Mouse (Mus musculus) forebrain, embryonic 14.5 days (tissue): ENCODE measurements at regions not wholly inside any gene's neighbourhood (a gene's known extent, or its start where the extent isn't known, plus 50 kb on each side); places are given as distances from the start of the nearest gene placed in this dataset.
A peak's percentile ranks its signal among the peaks of the same experiment; 100 is the strongest.

Experiments used
- ATAC-seq: fragments of 200-750 bp; cut with Nextera tagmentation; 2 replicates; pipeline ENCODE4 v1.8.0; 2017; ENCODE audit warnings: mild to moderate bottlenecking, moderate library complexity
- DNase-seq: peaks from one replicate; pipeline ENCODE4 v3.0.0-alpha.2; 2015; ENCODE audit warnings: low spot score
- H3K27ac ChIP-seq: fragments of 300-500 bp; sonication (generic); 2 replicates; pipeline ENCODE4 v1.5.1; 2014; ENCODE audit warnings: low read depth, mild to moderate bottlenecking, control low read depth, low read length, moderate library complexity
- H3K27me3 ChIP-seq: fragments of 300-500 bp; sonication (generic); replicated peaks from 2 replicates; pipeline ENCODE4 v1.6.1; 2014; ENCODE audit warnings: low read length, control low read depth, mixed read lengths; ENCODE audit not compliant: control insufficient read depth, insufficient read depth
- H3K36me3 ChIP-seq: fragments of 300-500 bp; sonication (generic); 2 replicates; pipeline ENCODE4 v1.6.1; 2014; ENCODE audit warnings: low read length, control low read depth; ENCODE audit not compliant: control insufficient read depth, insufficient read depth
- H3K4me1 ChIP-seq: fragments of 300-500 bp; sonication (generic); 2 replicates; pipeline ENCODE4 v1.6.1; 2014; ENCODE audit warnings: antibody characterized with exemption, low read length, control low read depth; ENCODE audit not compliant: control insufficient read depth, insufficient read depth
- H3K4me2 ChIP-seq: fragments of 300-500 bp; sonication (generic); 2 replicates; pipeline ENCODE4 v1.6.1; 2014; ENCODE audit warnings: mild to moderate bottlenecking, control low read depth, low read length
- H3K4me3 ChIP-seq: fragments of 300-500 bp; sonication (generic); 2 replicates; pipeline ENCODE4 v1.5.1; 2014; ENCODE audit warnings: low read depth, low read length, control low read depth
- H3K9ac ChIP-seq: fragments of 300-500 bp; sonication (generic); 2 replicates; pipeline ENCODE4 v1.6.1; 2014; ENCODE audit warnings: mild to moderate bottlenecking, low read length, control low read depth, moderate library complexity
- H3K9me3 ChIP-seq: fragments of 300-500 bp; sonication (generic); replicated peaks from 2 replicates; pipeline ENCODE4 v1.6.1; 2016; ENCODE audit warnings: low read length, control low read depth, mixed read lengths; ENCODE audit not compliant: control insufficient read depth
- WGBS: fragments of 180-500 bp; shearing (Covaris S2); extraction: QIAGEN DNeasy Blood & Tissue Kit; methylation state at CpG from one replicate; pipeline ENCODE4 v1.1.7; 2014; 5-methylcytosine and 5-hydroxymethylcytosine counted together

DNA sequence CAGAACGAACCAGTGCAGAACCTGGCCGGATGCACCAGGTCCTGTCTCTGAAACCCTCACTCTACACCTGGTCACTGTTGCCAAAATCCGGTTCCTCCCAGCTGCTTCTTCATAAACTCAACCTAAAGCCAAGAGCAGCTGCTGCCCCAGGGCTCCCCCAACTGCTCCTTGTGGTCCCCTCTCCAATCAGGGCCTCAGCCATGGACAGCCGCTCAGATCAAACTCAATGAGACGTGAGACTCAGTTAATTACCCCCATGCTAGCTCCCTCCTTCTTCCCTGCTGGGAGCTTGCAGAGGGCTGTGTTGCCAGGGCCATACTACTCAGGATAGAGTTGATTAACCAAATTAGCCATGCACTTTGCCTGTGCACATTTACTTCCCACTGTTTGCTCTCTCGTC is 240.8 kb upstream of the Pard3b start:
- WGBS, result 35% methylated on average over 6 of the region's 6 CpGs
- no peak for DNase-seq

DNA sequence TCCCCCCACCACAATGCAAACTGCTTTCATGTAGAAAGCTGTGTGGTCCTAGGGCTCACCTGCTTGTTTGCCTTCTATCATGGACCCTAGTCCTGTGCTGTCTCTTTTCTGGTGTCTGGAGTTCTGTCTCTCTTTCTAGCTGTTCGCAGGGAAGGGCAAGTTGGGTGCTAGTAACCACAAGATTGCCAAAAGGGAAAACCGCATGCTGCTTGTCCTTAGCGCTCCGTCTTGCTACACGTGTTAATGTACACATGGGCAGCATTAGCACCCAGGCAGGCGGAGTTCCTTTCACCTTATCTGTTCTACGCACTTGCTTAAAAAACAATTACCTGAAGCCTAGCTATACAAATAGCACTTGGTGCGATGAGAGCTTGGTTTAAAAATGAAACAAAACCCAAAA is 236.3 kb upstream of the Pard3b start:
- no peaks in the 10 kb centered on the region for H3K36me3 ChIP-seq
- H3K4me1 ChIP-seq, result peaks cover 5% of the 10 kb centered on the region; the same call in 1 of the 2 replicates
- ATAC-seq (no peak), DNase-seq (no peak)
- peak overlapping the region; percentile 31 for H3K4me2 ChIP-seq
- no peak overlapping the region for H3K9ac ChIP-seq
- H3K9me3 ChIP-seq, result no peaks in the 10 kb centered on the region
- H3K4me3 ChIP-seq, result 0 out of 2 replicates have a peak overlapping the region, but pooled peaks have one; percentile 6
- WGBS, result 41% methylated on average over 8 of the region's 8 CpGs
- H3K27me3 ChIP-seq, result no peaks in the 10 kb centered on the region
- H3K27ac ChIP-seq, result no peak overlapping the region

More for the DNA sequence above, 240.8 kb upstream of the Pard3b start:
- Histone ChIP-seq H3K4me1 (peaks cover 5% of the 10 kb centered on the region; the same call in 1 of the 2 replicates), H3K4me3 (no peak overlapping the region), H3K9me3 (no peaks in the 10 kb centered on the region), H3K4me2 (no peak overlapping the region), H3K9ac (no peak overlapping the region), H3K27ac (no peak overlapping the region), H3K36me3 (no peaks in the 10 kb centered on the region), H3K27me3 (no peaks in the 10 kb centered on the region)
- no peak for ATAC-seq

DNA sequence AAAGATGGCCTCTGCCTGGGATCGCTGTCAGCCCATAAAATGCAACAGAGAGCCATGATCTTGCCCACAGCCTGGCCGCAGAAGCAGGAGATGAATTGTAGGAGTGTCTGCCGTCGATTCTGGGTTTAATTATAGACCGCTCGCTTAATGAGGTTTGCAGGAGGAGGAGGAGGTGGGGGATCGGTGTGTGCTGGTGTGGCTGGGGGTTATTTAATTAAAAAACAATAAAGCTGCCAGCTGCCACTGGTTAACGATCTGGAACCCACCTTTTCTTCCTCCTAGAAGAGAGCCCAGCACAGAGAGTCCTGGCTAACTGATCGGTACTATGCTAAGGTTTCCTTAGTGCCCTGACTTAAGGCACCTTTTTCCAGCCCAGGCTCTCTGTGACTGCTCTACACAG is 231.4 kb upstream of the Pard3b start:
- Histone ChIP-seq H3K4me3 (no peak overlapping the region), H3K4me2 (no peak overlapping the region), H3K4me1 (peaks cover 7% of the 10 kb centered on the region; the same call in 1 of the 2 replicates), H3K36me3 (no peaks in the 10 kb centered on the region), H3K27me3 (no peaks in the 10 kb centered on the region), H3K9ac (no peak overlapping the region), H3K9me3 (no peaks in the 10 kb centered on the region), H3K27ac (no peak overlapping the region)
- ATAC-seq, result peak; percentile 48; the same call in 1 of the 2 replicates
- peak; percentile 38 for DNase-seq
- WGBS, result 11% methylated on average over 9 of the region's 9 CpGs

DNA sequence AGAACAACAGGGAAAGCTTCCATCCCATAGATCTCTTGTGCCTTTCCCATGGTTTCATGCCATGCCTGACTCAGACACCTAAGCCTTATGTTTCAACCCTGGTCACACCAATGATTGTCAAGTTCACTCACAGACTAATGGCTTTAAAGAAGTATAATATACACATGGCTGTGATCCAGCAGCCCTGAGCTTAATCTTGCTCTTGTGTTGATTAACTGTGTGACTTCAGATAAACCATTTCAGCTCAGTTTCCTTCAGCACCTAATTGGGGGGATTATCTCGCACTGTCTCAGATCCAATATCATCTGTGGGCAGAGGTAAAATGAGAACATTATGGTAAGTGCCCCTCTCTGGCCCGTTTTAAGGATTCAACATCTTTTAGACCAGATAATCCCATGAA is 223.9 kb upstream of the Pard3b start:
- 23% methylated on average over 2 of the region's 2 CpGs for WGBS
- peaks cover 10% of the 10 kb centered on the region; the same call in 1 of the 2 replicates for H3K4me1 ChIP-seq
- no peak overlapping the region for H3K4me2 ChIP-seq
- no peak overlapping the region for H3K4me3 ChIP-seq
- no peak overlapping the region for H3K9ac ChIP-seq
- H3K27me3 ChIP-seq, result no peaks in the 10 kb centered on the region
- DNase-seq (no peak), ATAC-seq (no peak)
- H3K36me3 ChIP-seq, result no peaks in the 10 kb centered on the region
- H3K9me3 ChIP-seq, result no peaks in the 10 kb centered on the region
- no peak overlapping the region for H3K27ac ChIP-seq

DNA sequence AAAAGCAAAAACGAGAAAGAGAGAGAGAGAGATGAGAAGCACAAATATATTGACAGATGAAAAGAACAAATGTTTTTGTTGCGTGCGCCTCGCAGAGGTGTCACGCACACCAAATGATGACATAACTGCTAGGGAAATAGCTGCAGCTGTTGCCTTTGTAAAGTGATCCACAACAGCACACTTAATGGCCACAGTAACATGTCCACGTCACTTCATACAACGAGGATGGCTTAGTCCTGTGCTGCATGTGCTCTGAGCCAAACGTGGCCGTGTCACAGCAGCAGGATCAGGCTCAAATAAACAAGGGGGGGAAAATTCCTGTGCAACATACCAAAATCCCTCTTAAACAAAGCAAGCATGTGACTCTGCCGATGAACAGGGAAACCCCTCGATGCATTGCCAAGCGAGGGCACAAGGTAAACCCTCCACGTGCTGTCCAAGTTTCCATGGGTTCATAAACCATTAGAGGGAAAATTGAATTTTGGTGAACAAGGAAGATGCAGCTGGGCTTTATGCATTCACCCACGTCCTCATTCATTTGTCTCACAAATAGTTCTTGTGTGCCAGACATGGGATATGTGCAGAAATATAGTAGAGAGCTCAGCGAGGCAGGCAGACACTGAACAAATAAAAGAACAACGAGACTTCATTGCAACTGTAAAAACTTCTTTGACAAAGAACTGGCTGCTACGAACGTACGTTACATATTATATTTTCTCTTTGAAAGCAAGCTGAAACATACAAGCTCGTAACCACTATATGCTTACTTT is 223.0 kb upstream of the Pard3b start:
- H3K4me1 ChIP-seq, result peaks cover 10% of the 10 kb centered on the region; the same call in 1 of the 2 replicates
- H3K9ac ChIP-seq, result no peak overlapping the region
- 62% methylated on average over 20 of the region's 20 CpGs for WGBS
- H3K27me3 ChIP-seq, result no peaks in the 10 kb centered on the region
- no peak overlapping the region for H3K27ac ChIP-seq
- no peaks in the 10 kb centered on the region for H3K9me3 ChIP-seq
- DNase-seq (peak; percentile 35), ATAC-seq (peak; percentile 34; the same call in 1 of the 2 replicates)
- H3K4me2 ChIP-seq, result no peak overlapping the region
- no peak overlapping the region for H3K4me3 ChIP-seq
- H3K36me3 ChIP-seq, result no peaks in the 10 kb centered on the region

DNA sequence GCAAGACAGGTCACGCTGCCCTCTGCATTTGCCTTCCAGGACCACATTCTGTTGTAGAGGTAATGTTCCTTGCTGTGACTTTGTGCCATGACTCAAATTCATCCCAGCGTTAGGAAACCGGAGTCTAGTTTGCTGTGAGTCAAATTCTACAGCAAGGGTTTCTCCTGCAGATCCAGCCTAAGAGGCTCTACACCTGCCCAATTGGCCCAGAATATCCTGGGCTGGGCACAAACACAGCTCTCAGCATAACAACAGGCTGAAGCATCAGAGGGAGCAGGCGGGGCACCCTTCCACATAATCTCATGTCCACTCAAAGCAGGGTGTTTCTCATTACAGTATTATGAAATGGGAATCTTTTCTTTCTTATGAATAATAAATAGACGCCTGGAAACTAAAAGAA is 220.2 kb upstream of the Pard3b start:
- Histone ChIP-seq H3K4me3 (no peak overlapping the region), H3K36me3 (no peaks in the 10 kb centered on the region), H3K9me3 (no peaks in the 10 kb centered on the region), H3K27ac (no peak overlapping the region), H3K4me1 (peaks cover 10% of the 10 kb centered on the region; the same call in 1 of the 2 replicates), H3K9ac (no peak overlapping the region), H3K4me2 (no peak overlapping the region), H3K27me3 (no peaks in the 10 kb centered on the region)
- DNase-seq (no peak), ATAC-seq (no peak)
- 61% methylated on average over 5 of the region's 5 CpGs for whole genome bisulfite sequencing

DNA sequence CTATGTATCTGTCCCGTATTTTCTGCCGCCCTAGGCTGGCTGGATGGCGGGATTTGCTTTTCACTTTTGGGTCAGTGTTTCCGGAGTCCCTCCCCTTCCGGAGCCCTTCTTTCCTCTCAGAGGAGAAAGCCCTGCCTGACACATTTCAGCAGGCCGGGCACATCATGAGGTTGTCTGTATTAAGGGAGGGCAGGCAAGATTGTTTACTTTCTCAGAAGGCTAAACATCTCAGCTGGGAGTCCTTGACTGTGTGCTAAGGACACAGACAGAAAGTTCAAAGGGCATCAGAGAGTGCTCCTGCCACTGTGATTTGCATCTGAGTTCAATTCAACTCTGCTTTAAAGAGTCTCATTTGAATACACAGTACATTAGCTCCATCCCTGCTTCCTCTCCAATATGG is 218.8 kb upstream of the Pard3b start:
- Histone ChIP-seq H3K9me3 (no peaks in the 10 kb centered on the region), H3K36me3 (no peaks in the 10 kb centered on the region), H3K4me3 (no peak overlapping the region), H3K9ac (no peak overlapping the region), H3K4me2 (no peak overlapping the region), H3K27ac (no peak overlapping the region), H3K4me1 (peaks cover 7% of the 10 kb centered on the region; the same call in 1 of the 2 replicates), H3K27me3 (no peaks in the 10 kb centered on the region)
- DNase-seq (no peak), ATAC-seq (peak; percentile 15; the same call in 1 of the 2 replicates)
- WGBS, result 37% methylated on average over 6 of the region's 6 CpGs

DNA sequence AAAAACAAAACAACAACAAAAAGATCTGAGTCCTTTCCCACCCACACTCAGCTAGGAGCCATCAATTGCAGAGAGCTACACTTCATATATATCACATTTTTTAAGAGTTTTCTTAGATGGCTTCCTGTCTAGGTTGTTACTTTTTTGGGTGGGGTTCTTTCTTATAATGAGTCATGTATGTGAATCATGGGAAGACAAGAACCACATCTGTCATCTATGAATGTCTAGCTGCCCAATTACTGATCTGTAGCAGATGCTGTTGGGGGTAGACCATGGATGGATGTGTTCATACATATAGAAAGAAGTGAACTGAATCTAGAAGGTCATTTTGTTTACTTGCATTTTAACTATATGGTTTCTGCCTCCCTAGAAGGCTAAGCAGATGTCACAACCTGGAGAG is 215.4 kb upstream of the Pard3b start:
- Histone ChIP-seq H3K9me3 (no peaks in the 10 kb centered on the region), H3K36me3 (no peaks in the 10 kb centered on the region), H3K4me1 (no peaks in the 10 kb centered on the region), H3K9ac (no peak overlapping the region), H3K27me3 (no peaks in the 10 kb centered on the region), H3K4me2 (no peak overlapping the region), H3K27ac (no peak overlapping the region), H3K4me3 (no peak overlapping the region)
- DNase-seq (no peak), ATAC-seq (no peak)

DNA sequence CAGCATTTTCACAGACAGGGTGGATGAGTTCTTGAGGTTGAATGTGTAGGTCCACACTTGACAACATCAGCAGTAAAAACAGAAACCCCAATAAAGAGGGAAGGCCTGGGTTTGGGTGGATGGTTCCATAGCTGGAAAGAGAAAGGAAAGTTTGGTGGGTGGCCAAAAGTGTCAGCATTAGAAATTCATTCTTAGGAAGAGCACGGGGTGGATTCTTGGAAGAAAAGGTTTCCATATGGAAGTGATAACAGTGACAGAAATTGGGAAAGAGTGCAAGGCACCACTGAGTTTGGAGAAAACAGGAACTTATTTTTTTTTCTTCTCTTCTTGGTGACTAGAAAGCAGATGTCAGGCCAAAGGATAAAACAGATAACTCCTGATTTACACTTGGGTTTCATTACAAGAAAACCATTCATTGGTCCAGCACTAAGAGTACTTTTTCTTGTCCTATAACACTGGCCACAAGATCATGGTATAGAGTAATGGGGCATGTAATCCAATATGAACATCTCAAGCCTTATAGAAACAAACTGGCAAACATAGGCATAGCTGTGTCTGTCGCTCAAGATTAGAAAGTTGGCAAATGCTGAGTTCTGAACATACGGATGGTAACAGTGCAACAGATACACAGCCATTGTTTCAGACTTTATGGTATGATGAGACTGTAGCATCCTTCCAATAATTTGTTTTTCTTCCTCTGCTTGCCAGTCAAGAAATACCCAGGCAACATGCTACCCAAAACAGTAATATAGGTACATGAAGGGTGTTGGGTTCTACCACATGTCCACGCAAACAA is 209.7 kb upstream of the Pard3b start:
- WGBS, result 86% methylated on average over 4 of the region's 4 CpGs
- no peaks in the 10 kb centered on the region for H3K9me3 ChIP-seq
- no peaks in the 10 kb centered on the region for H3K27me3 ChIP-seq
- no peak overlapping the region for H3K27ac ChIP-seq
- H3K9ac ChIP-seq, result no peak overlapping the region
- no peak overlapping the region for H3K4me3 ChIP-seq
- no peaks in the 10 kb centered on the region for H3K4me1 ChIP-seq
- H3K4me2 ChIP-seq, result no peak overlapping the region
- no peaks in the 10 kb centered on the region for H3K36me3 ChIP-seq
- peak; percentile 27 for DNase-seq
- no peak for ATAC-seq
